Mouse (Mus musculus) forebrain, embryonic 14.5 days (tissue): Measurements from ENCODE around the gene Mga. TPM values are rescaled to one million over a fixed set of nuclear protein-coding genes. Genes with fewer than 3 reads are reported as not detected.

Source experiments
- microRNA-seq: library from miRNA; unstranded; fragments of <30 nt; microRNA quantifications from one replicate; pipeline ENCODE4, GENCODE M21; 2016
- polyA plus RNA-seq: library from polyadenylated mRNA; unstranded; fragments of >200 nt; fragmentation: Nextera tagmentation; extraction: Ambion mirVana; gene quantifications from 2 replicates; pipeline ENCODE4 v1.2.1, GENCODE M21; 2014

Mga gene
- polyA plus RNA-seq, 1 experiment from 2014 or later: 23.6 TPM

Small RNA genes lying within 50 kb of the gene (microRNA-seq; reads per million reads assigned to microRNA genes)
- not detected for gene Mir7665

Other genes with a start within 250 kb of the Mga start
- 36.7 and 37.6 TPM in 2 replicates for gene Ndufaf1, start 234.4 kb upstream of the Mga start, polyA plus RNA-seq
- 32.6 and 38.0 TPM in 2 replicates for gene Rtf1, start 222.2 kb upstream of the Mga start, polyA plus RNA-seq
- 0.61 and 0.78 TPM in 2 replicates for gene Itpka, start 154.9 kb upstream of the Mga start, polyA plus RNA-seq
- gene Ltk, start 136.8 kb upstream of the Mga start, polyA plus RNA-seq: 0.29 and 0.37 TPM in 2 replicates
- 12.8 and 16.0 TPM in 2 replicates for gene Rpap1, start 109.7 kb upstream of the Mga start, polyA plus RNA-seq
- gene Tyro3, start 99.5 kb upstream of the Mga start, polyA plus RNA-seq: 14.3 TPM in 2 replicates
- gene Mapkbp1, start 75.5 kb downstream of the Mga start, polyA plus RNA-seq: 3.0 and 4.3 TPM in 2 replicates
- gene Jmjd7, start 130.3 kb downstream of the Mga start, polyA plus RNA-seq: 16.4 and 23.3 TPM in 2 replicates
- 1.9 and 4.2 TPM in 2 replicates for gene Gm28042, start 130.3 kb downstream of the Mga start, polyA plus RNA-seq
- 1.5 TPM in 2 replicates for gene Pla2g4b, start 136.2 kb downstream of the Mga start, polyA plus RNA-seq